Mouse (Mus musculus) left cerebral cortex, adult 8-10 months (tissue): ENCODE data around the gene Itm2c. TPM values are rescaled to one million over a fixed set of nuclear protein-coding genes. Genes with fewer than 3 reads are reported as not detected.
A peak's percentile ranks its signal among the peaks of the same experiment; 100 is the strongest.

Experiments used
- DNase-seq, 2 experiments: peaks; one replicate each; pipeline ENCODE4 v3.0.0; 2022; ENCODE audit warnings: low spot score in 2 of 2
- total RNA-seq, 4 experiments: library from RNA; stranded (reverse); gene quantifications; 2 replicates each; pipeline ENCODE4 v1.2.4; 2022

The Itm2c gene
- 100 to 1,000 TPM; 764 to 823 (median 782) TPM for total RNA-seq

- peak; percentile 85 to 88 for DNase-seq
Observed at GRCm38 (mm10) chr1:85894231-85894747, at the start of gene Itm2c. TSS of gene Itm2c (plus strand) at chr1:85894281.

DNA sequence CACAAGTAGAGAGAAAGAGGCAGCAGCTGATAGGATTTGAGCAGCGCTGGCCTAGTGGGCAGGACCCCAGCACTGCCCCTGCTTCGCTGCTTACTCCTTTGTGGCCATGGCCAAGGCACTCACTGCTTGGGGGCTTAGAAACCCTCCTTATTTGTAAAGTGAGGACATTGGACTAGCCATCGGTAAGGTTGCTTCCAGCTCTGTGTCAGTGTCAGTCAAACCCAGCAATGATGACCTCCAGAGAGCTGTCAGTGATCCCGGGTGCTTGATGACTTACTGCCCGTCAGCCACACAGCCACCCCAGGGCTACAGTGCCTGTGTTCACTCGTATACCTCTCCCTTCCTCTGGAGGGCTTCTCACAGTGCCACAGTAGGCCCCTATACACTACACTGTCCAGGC lies 49.1 kb upstream of the Itm2c start:
- no peak for DNase-seq

DNA sequence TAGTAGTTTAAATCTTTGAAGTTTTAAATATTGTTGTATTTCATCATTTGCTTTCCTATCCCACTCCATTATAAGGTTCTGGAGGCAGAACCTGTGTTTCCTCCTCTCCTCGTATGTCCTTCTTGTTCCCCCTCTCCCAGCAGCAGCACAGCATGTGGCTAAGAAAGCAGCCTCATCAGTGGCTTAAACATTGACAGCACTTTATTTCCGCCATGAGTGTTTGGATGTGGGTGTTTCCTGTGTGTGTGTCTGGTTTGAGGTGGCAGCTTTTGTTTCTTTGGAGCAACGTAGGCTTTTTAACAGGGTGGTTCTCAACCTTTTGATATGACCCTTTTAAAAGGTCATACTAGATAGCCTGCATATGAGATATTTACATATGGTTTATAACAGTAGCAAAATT lies 48.6 kb upstream of the Itm2c start:
- DNase-seq, result no peak

DNA sequence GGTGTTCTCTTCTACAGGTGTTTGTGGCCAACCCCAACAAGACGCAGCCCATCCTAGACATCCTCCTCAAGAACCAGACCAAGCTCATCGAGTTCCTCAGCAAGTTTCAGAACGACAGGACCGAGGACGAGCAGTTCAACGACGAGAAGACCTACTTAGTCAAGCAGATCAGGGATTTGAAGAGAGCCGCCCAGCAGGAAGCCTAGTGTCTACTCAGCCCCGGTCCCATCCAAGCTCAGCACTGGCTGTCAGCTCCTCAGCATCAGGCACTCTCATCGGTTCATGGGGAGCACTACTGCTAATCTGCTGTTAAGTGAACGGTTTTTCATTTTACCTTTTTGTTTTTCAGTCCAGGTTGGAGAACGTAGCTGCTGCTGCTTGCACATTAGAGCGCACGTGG lies 45.1 kb upstream of the Itm2c start:
- DNase-seq, result no peak

DNA sequence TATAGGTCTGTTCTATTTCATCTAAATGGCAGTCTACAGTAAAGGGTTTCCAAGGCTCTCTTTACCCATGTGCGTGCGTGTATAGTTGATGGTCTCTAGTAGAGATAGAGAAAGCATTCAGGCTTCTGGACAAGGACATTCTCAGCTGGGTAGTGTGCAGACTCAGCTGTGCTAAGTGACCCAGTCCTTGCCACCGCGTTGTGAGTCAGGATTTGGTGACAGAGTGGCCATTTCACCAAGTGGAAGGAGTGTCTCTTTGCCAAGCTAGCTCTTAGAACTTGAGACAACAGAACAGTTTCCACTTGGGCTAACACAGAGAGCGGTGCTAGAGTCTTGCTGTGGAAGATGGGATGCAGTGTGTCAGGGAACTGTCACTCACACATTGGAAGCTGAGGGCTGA lies 43.2 kb upstream of the Itm2c start:
- no peak for DNase-seq

DNA sequence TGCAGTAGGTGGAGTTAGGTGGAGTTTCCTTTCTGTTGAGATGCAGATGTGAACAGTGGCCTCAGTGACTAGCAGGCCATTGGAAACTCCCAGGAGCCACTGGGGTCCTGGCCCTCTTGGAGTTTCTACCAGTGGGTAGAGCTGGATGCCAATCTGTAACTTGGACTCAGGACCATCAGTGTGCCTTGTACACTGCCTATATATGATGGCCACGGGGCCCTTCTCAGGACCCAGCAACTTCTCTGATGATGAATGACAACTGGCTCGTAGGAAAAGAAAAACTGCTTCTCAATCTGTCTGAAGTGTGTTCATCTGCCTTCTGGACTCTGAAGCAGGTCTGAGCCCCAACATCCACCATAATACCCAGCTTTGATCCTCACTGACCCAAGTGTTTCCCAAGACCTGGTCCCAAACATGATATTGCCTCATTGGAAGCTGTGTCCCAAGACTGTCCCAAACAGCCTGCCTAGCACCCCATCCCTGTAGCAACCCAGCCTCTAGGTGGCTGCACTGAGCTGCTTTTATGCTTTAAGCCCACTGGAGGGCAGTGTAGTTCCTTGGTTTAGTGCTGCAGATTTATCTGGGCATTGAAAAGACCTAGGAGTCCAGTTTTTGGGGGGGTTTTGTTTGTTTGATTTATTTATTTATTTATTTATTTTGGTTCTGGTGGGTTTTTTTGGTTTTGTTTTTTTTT lies 40.9 kb upstream of the Itm2c start:
- peak; percentile 47 to 59 for DNase-seq

- DNase-seq, result no peak
Observed at GRCm38 (mm10) chr1:85853865-85854264, 40.2 kb upstream of the Itm2c start.

- no peak for DNase-seq
Observed at GRCm38 (mm10) chr1:85854475-85854874, 39.6 kb upstream of the Itm2c start.

DNA sequence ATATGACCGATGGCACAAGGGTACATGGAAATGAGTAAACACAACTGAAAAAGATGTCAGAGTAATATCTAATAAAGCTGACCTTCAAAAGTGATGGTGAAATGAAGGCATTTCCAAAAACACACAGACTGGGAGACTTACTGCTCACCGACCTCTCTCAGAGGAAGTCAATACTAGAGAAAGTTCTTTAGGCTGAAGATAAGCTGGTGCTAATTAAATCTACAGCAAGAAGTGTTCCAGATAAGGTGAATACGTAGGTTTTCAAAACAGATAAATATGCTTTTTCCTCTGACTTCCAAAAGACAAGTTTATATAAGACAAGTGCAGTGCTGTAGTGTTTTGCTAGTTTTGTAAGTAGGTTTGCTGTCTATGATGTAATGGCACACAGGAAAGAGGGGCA lies 37.8 kb upstream of the Itm2c start:
- no peak for DNase-seq

DNA sequence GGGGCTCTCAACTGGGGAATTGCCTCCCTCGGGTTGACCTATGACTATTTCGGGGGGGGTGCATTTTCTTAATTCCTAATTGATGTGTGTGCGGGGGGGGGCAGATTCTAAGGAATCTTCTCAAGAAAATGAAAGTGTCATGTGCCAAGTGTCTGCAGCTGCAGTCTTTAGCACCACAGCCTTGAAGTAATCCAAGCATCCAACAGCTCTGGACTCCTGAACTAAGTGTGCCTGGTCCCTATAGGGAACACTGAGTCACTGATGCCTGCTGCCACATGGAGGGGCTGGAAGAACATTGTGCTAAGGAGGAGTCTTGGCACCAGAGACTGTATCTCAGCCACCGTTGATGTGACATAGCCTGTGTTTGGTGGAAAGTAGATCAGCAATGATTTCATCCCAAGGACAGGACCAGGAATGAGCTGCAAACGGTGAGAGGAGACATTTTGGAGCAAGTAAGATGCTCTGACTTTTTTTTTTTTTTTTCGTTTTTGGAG lies 36.8 kb upstream of the Itm2c start:
- no peak for DNase-seq

GRCm38 (mm10) chr1:85864383-85864782 lies 29.7 kb upstream of the Itm2c start:
- DNase-seq, result no peak

DNA sequence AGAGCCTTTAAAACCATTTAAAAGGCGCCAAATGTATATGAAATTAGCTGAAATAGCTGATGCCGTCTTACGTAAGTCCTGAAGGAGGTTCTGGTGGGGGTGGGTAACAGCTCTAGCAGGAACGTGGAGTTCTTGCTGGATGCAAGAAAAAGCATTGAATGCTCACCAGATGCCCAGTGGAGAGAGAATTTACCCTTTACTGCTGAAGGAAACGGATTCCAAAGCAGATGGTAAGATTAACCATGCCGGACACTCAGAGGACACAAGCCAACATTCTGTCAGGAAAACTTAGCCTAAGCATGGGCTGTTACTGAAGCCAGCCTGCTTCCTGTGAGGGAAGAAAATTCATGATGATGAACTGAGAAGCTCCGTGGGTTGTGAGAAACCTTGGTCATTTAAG lies 24.1 kb upstream of the Itm2c start:
- peak in 1 of 2 experiments; percentile 53 for DNase-seq

DNA sequence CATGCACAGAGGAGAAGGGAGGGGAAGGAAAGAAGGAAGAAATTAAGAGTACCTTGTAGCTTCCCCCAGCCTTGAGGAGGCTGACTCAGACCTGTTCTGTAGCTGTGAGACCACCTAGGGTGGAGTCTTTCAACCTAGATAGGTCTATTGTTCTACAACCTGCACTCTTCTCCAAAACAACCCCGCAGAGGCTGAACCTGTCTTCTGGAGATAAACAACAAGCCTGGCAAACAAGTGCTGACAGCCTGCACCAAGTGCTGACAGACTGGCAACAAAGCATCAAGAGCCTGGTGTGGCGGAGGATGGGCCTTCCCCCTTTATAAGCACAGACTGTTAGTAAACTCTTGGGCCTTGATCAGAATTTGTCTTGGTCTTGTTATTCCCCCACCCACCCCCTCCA lies 23.5 kb upstream of the Itm2c start:
- no peak for DNase-seq

- DNase-seq, result no peak
Observed at GRCm38 (mm10) chr1:85882003-85882402, 12.1 kb upstream of the Itm2c start.

- DNase-seq, result no peak
Observed at GRCm38 (mm10) chr1:85887221-85887620, 6.9 kb upstream of the Itm2c start.

DNA sequence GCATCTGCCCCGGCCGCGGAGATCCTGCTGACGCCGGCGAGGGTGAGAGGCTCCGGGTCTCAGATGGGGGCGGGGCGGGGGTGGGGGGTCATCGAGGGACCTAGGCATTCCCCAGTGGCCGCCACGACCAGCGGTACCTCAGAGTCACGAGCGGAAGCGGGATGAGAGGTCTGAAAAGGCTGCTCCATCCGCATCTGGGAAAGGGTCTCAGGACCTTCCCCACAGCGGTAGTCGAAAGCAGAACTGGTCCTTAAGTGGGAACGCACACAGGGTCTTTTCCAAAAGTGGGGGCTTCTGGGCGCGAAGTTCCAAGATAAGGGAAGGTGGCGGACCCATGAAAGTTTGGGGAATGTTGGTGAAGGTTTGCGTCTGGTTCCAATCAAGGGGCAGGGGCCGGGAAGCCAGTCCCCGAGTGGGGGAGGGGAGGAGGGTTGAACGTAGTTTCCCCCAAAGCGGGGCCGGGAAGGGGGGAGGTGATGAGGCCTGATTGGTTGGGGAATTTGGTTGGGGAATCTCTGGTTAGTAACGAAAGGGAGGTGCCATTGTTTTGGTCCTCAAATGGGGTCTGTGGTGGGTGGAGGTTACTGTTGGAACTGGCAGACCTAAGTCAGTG lies 773 bp downstream of the Itm2c start:
- DNase-seq, result no peak

DNA sequence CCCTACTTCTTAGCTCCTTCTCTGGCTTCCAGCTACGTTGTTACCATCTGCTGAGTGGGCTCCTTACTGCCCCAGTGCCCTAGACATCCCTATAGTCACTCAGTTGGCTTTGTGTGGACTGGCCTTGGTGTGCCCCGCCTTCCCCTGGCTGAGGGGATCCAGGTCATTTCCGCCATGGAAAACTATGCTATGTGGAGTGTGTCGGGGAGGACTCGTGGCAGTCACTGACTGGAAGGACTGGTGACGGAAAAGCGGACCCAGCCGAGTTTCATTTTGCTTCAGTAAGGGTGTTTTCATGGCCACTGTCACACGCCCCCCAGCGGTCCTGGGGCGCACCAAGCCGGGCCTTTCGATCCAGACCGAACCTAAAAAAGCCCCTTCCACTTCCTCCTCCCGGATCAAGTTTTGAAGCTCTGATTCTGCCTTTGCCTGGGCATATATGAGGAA lies 1.3 kb downstream of the Itm2c start:
- no peak for DNase-seq

- DNase-seq, result no peak
Observed at GRCm38 (mm10) chr1:85896110-85896509, 2.0 kb downstream of the Itm2c start.

GRCm38 (mm10) chr1:85896781-85897700 lies 3.0 kb downstream of the Itm2c start:
- DNase-seq, result no peak

DNA sequence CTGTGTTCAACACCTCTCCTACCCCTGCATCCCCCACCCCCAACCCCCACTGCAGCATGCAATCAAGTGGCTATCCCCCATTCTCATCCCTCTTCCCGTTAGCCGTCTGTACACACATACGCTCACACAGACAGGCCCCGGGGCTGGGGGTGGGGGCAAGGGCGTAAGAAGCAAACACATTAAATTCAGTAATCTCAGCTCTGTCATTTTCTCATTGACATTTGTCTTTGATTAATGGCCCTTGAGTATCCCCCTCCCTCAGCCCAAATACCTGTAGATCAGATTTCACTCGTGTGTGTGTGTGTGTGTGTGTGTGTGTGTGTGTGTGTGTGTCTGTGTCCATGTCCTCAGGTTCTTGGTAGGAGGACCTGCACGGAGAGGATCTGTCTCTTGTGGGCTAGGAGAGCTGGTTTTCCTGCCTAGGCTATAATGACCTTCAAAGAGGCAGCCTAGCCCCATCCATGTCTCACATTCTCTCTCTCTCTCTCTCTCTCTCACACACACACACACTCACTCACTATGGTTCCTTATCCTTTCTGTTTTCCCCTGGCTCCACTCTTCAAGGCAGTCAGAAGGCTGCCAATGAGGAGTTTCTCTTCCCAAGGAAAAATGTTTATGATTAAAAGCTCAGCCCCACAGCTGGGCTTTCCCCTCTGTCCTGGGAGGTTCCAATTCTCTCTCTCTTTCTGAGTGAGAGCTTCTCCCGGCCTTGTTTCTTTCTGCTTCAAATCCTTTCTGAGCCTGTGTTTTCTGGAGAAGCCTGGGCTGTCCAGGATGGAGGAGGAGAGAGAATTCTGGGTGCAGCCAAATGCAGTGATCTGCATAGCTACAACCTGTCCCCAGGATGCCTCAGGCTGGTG lies 4.0 kb downstream of the Itm2c start:
- no peak for DNase-seq
